8 mouse cellular contexts compared by ENCODE assay signal in genomic region chrX:8192126-8192639, GRCm38 (mm10). TPM values are rescaled to one million over a fixed set of nuclear protein-coding genes. Genes with fewer than 3 reads are reported as not detected.
A peak's percentile ranks its signal among the peaks of the same experiment; 100 is the strongest.
DNase-seq lines count a peak whose midpoint lies in the region; ATAC-seq and TF ChIP-seq lines count a peak whose summit lies in the region.

No protein-coding gene starts in this region.

- no peaks in the 10 kb centered on the region for H3K9me3 ChIP-seq in hindbrain, embryonic 11.5 days (ENCODE audit: control insufficient read depth, low read length)
- no peaks in the 10 kb centered on the region for H3K9me3 ChIP-seq in liver, postnatal 0 days (ENCODE audit: low read length)

- no peak for TF ChIP-seq CTCF in liver, adult 2 months (IDR thresholded peaks at IDR 0.05; ENCODE audit: low read depth, low read length)
- no peak for TF ChIP-seq CTCF in cortical plate, adult 2 months (IDR thresholded peaks at IDR 0.05; ENCODE audit: extremely low read depth, insufficient read depth, low read length)
- TF ChIP-seq CTCF in liver, postnatal 0 days (IDR thresholded peaks at IDR 0.05; ENCODE audit: low read depth) = 0 out of 2 replicates have a peak, but pooled peaks have one; percentile 9

- no peak for TF ChIP-seq POLR2A in liver, adult 2 months (IDR thresholded peaks at IDR 0.05; ENCODE audit: extremely low read depth, insufficient read depth, low read length)
- TF ChIP-seq POLR2A in cortical plate, adult 2 months (IDR thresholded peaks at IDR 0.05; ENCODE audit: extremely low read depth, insufficient read depth, low read length) = no peak

- WGBS in liver, adult 2 months = under 1% methylated on average over 13 of the region's 13 CpGs
- 15% methylated on average over 13 of the region's 13 CpGs for whole genome bisulfite sequencing in hindbrain, embryonic 11.5 days
- 10% methylated on average over 13 of the region's 13 CpGs for WGBS in liver, postnatal 0 days (ENCODE audit: insufficient replicate concordance)

- no peaks in the 10 kb centered on the region for H3K27me3 ChIP-seq in liver, adult 2 months (ENCODE audit: control insufficient read depth, insufficient read depth, low read length)
- H3K27me3 ChIP-seq in hindbrain, embryonic 11.5 days (ENCODE audit: control insufficient read depth, insufficient read depth, low read length) = no peaks in the 10 kb centered on the region
- no peaks in the 10 kb centered on the region for H3K27me3 ChIP-seq in liver, postnatal 0 days (ENCODE audit: insufficient read depth, low read length)

- peaks cover 7% of the 10 kb centered on the region for H3K36me3 ChIP-seq in liver, adult 2 months (ENCODE audit: control insufficient read depth, insufficient read depth, low read length)
- no peaks in the 10 kb centered on the region for H3K36me3 ChIP-seq in hindbrain, embryonic 11.5 days (ENCODE audit: control insufficient read depth, insufficient read depth, low read length)
- H3K36me3 ChIP-seq in liver, postnatal 0 days (replicated peaks; ENCODE audit: insufficient read depth, low read length) = no peaks in the 10 kb centered on the region

- H3K9ac ChIP-seq in liver, adult 2 months (ENCODE audit: low read depth, low read length) = peak overlapping the region; percentile 96
- peak overlapping the region; percentile 55 for H3K9ac ChIP-seq in hindbrain, embryonic 11.5 days (ENCODE audit: low read depth, low read length)
- peak overlapping the region; percentile 79 for H3K9ac ChIP-seq in liver, postnatal 0 days (replicated peaks)

- intact Hi-C loops in gastrocnemius, postnatal 14 days (cut with DNase I; ENCODE audit: low total_unique reads) = no loop called here

- ATAC-seq in hindbrain, embryonic 11.5 days (ENCODE audit: low FRiP score) = peak; percentile 6
- ATAC-seq in liver, postnatal 0 days = no peak

- no peak for TF ChIP-seq EP300 in liver, postnatal 0 days (IDR thresholded peaks at IDR 0.05; ENCODE audit: low read depth)

- H3K4me2 ChIP-seq in hindbrain, embryonic 11.5 days (replicated peaks; ENCODE audit: low read depth, low read length) = peak overlapping the region; percentile 64
- H3K4me2 ChIP-seq in liver, postnatal 0 days (ENCODE audit: low read depth, low read length) = peak overlapping the region; percentile 80

- no peak for DNase-seq in liver, adult 2 months (ENCODE audit: extremely low read depth, low read depth, low spot score)
- DNase-seq in liver = no peak
- DNase-seq in hindbrain, embryonic 11.5 days (ENCODE audit: low spot score) = no peak
- no peak for DNase-seq in liver, postnatal 0 days
- DNase-seq in urinary bladder, postnatal 36 days (ENCODE audit: low spot score in 2 of 2) = no peak
- DNase-seq in adrenal gland, adult (ENCODE audit: inconsistent age in 2 of 2, low spot score in 1 of 2) = no peak
- no peak for DNase-seq in gastrocnemius, postnatal 14 days

- H3K4me1 ChIP-seq in liver, adult 2 months (ENCODE audit: control insufficient read depth, insufficient read depth, low read length) = peaks cover 2% of the 10 kb centered on the region; the same call in 1 of the 2 replicates
- no peaks in the 10 kb centered on the region for H3K4me1 ChIP-seq in cortical plate, adult 2 months (ENCODE audit: control insufficient read depth, insufficient read depth, low read length)
- no peaks in the 10 kb centered on the region for H3K4me1 ChIP-seq in hindbrain, embryonic 11.5 days (replicated peaks; ENCODE audit: control insufficient read depth, insufficient read depth, low read length)
- no peaks in the 10 kb centered on the region for H3K4me1 ChIP-seq in liver, postnatal 0 days (ENCODE audit: insufficient read depth)

- peak overlapping the region; percentile 99 for H3K27ac ChIP-seq in liver, adult 2 months (replicated peaks; ENCODE audit: insufficient read depth, low read depth, low read length)
- H3K27ac ChIP-seq in cortical plate, adult 2 months (ENCODE audit: insufficient read depth, low read length) = peak overlapping the region; percentile 6; the same call in 1 of the 2 replicates
- H3K27ac ChIP-seq in hindbrain, embryonic 11.5 days (ENCODE audit: low read depth, low read length) = peak overlapping the region; percentile 71
- H3K27ac ChIP-seq in liver, postnatal 0 days (ENCODE audit: low read depth) = peak overlapping the region; percentile 90

- peak overlapping the region; percentile 99 for H3K4me3 ChIP-seq in liver, adult 2 months (ENCODE audit: insufficient read depth, low read depth, low read length)
- H3K4me3 ChIP-seq in cortical plate, adult 2 months (ENCODE audit: insufficient read depth, low read length) = peak overlapping the region; percentile 59
- H3K4me3 ChIP-seq in hindbrain, embryonic 11.5 days (ENCODE audit: low read depth, low read length) = peak overlapping the region; percentile 48
- peak overlapping the region; percentile 76 for H3K4me3 ChIP-seq in liver, postnatal 0 days (ENCODE audit: low read depth, low read length)

- H3K79me2 ChIP-seq in liver, adult 2 months (ENCODE audit: control insufficient read depth, insufficient read depth, low read length) = peaks cover 9% of the 10 kb centered on the region; the same call in 1 of the 2 replicates

RNA-seq across cellular contexts. Expression of gene Ebp, which starts 1.1 kb away (rescaled TPM):
- 243 and 273 TPM in 2 replicates for total RNA-seq in liver, adult 2 months (2014; rRNA removed)
- polyA plus RNA-seq in liver, adult 2 months (2012; rRNA removed) = 605 and 631 TPM in 2 replicates
- polyA plus RNA-seq in cortical plate, adult 2 months (2012; rRNA removed) = 26.0 and 30.8 TPM in 2 replicates
- 38.1 and 39.3 TPM in 2 replicates for polyA plus RNA-seq in hindbrain, embryonic 11.5 days (2014; fragmentation: Nextera tagmentation; extraction: Ambion mirVana)
- polyA plus RNA-seq in liver, postnatal 0 days (2015; fragmentation: Nextera tagmentation; extraction: Ambion mirVana) = 74.7 and 84.5 TPM in 2 replicates
- total RNA-seq in gastrocnemius, postnatal 14 days (2021) = 10 to 100 TPM; 11.3 to 11.8 TPM

RNA-seq across cellular contexts. Expression of gene Porcn, which starts 14.1 kb away (rescaled TPM):
- 1.9 and 2.7 TPM in 2 replicates for total RNA-seq in liver, adult 2 months (2014; rRNA removed)
- 8.8 and 12.6 TPM in 2 replicates for polyA plus RNA-seq in liver, adult 2 months (2012; rRNA removed)
- 129 and 134 TPM in 2 replicates for polyA plus RNA-seq in cortical plate, adult 2 months (2012; rRNA removed)
- 20.3 and 20.4 TPM in 2 replicates for polyA plus RNA-seq in hindbrain, embryonic 11.5 days (2014; fragmentation: Nextera tagmentation; extraction: Ambion mirVana)
- polyA plus RNA-seq in liver, postnatal 0 days (2015; fragmentation: Nextera tagmentation; extraction: Ambion mirVana) = 1.5 and 1.9 TPM in 2 replicates
- total RNA-seq in gastrocnemius, postnatal 14 days (2021) = 1 to 10 TPM; 3.3 to 4.7 TPM

RNA-seq across cellular contexts. Expression of gene Tbc1d25, which starts 16.2 kb away (rescaled TPM):
- 0.92 and 1.9 TPM in 2 replicates for total RNA-seq in liver, adult 2 months (2014; rRNA removed)
- polyA plus RNA-seq in liver, adult 2 months (2012; rRNA removed) = 6.3 and 8.9 TPM in 2 replicates
- polyA plus RNA-seq in cortical plate, adult 2 months (2012; rRNA removed) = 19.8 and 19.9 TPM in 2 replicates
- polyA plus RNA-seq in hindbrain, embryonic 11.5 days (2014; fragmentation: Nextera tagmentation; extraction: Ambion mirVana) = 10.5 and 13.2 TPM in 2 replicates
- polyA plus RNA-seq in liver, postnatal 0 days (2015; fragmentation: Nextera tagmentation; extraction: Ambion mirVana) = 2.1 and 2.2 TPM in 2 replicates
- 1 to 10 TPM; 2.5 to 3.7 TPM for total RNA-seq in gastrocnemius, postnatal 14 days (2021)

RNA-seq across cellular contexts. Expression of gene Rbm3, which starts 46.5 kb away (rescaled TPM):
- 61.7 and 67.0 TPM in 2 replicates for total RNA-seq in liver, adult 2 months (2014; rRNA removed)
- 13.2 and 24.3 TPM in 2 replicates for polyA plus RNA-seq in liver, adult 2 months (2012; rRNA removed)
- polyA plus RNA-seq in cortical plate, adult 2 months (2012; rRNA removed) = 193 and 207 TPM in 2 replicates
- polyA plus RNA-seq in hindbrain, embryonic 11.5 days (2014; fragmentation: Nextera tagmentation; extraction: Ambion mirVana) = 450 and 452 TPM in 2 replicates
- polyA plus RNA-seq in liver, postnatal 0 days (2015; fragmentation: Nextera tagmentation; extraction: Ambion mirVana) = 413 and 415 TPM in 2 replicates
- 100 to 1,000 TPM; 179 to 195 TPM for total RNA-seq in gastrocnemius, postnatal 14 days (2021)

RNA-seq across cellular contexts. Expression of gene Wdr13, which starts 59.5 kb away (rescaled TPM):
- total RNA-seq in liver, adult 2 months (2014; rRNA removed) = 16.7 and 18.5 TPM in 2 replicates
- polyA plus RNA-seq in liver, adult 2 months (2012; rRNA removed) = 44.1 and 49.8 TPM in 2 replicates
- 203 and 219 TPM in 2 replicates for polyA plus RNA-seq in cortical plate, adult 2 months (2012; rRNA removed)
- 25.6 and 30.8 TPM in 2 replicates for polyA plus RNA-seq in hindbrain, embryonic 11.5 days (2014; fragmentation: Nextera tagmentation; extraction: Ambion mirVana)
- polyA plus RNA-seq in liver, postnatal 0 days (2015; fragmentation: Nextera tagmentation; extraction: Ambion mirVana) = 4.6 and 5.6 TPM in 2 replicates
- 10 to 100 TPM; 19.6 to 20.6 TPM for total RNA-seq in gastrocnemius, postnatal 14 days (2021)

Comparison
In these comparisons a context has a peak if more than half of its experiments do, and no peak if none do; other contexts are left out.
1. H3K27ac ChIP-seq: peak in every context shown above with its lines; median percentile 99 in liver, adult 2 months; 90 in liver, postnatal 0 days; 71 in hindbrain, embryonic 11.5 days; 6 in cortical plate, adult 2 months.
2. H3K4me3 ChIP-seq: peak in every context shown above with its lines; median percentile 99 in liver, adult 2 months; 76 in liver, postnatal 0 days; 59 in cortical plate, adult 2 months; 48 in hindbrain, embryonic 11.5 days.